Comparison of ENCODE assay signal across 19 mouse cellular contexts in the genomic region with DNA sequence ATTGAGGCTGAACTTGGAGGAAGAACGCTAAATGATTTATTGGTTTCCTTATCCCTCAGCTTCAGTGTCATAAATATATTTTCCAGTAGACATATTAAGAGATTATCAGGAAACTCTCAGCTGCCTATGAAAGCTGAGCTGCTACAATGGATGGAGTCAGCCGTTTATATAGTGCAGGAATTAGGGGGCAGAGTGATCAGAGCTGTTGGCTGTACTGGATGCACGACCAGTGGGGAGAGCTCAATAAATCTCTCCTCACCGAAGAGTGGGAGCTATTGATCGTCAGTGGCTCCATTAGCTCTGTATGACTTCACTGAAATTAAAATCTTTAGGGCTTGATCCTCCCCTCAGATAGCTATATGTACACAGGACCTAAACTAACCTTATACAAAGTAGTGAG.
DNase-seq lines count a peak whose midpoint lies in the region; ATAC-seq lines count a peak whose summit lies in the region.
"Had no signal": no experiment of that assay in that cellular context is flagged by ENCODE, and none has a peak within 500 bp of the region (broad histone marks: within the 10 kb centered on the region; RNA-seq: fewer than 3 reads in every experiment).

No protein-coding gene starts in this region.

- 83% methylated on average over 5 of the region's 5 CpGs for WGBS in forebrain, embryonic 12.5 days
- 85% methylated on average over 5 of the region's 5 CpGs for WGBS in forebrain, embryonic 14.5 days
- 73% methylated on average over 5 of the region's 5 CpGs for WGBS in midbrain, embryonic 13.5 days
- WGBS in midbrain, embryonic 14.5 days: 73% methylated on average over 5 of the region's 5 CpGs
- 45% methylated on average over 5 of the region's 5 CpGs for WGBS in neural tube, embryonic 13.5 days

- H3K4me3 ChIP-seq in forebrain, embryonic 12.5 days (replicated peaks): no peak overlapping the region
- H3K4me3 ChIP-seq in forebrain, embryonic 14.5 days (ENCODE audit: low read depth, low read length): no peak overlapping the region
- H3K4me3 ChIP-seq in midbrain, embryonic 13.5 days (replicated peaks): no peak overlapping the region
- no peak overlapping the region for H3K4me3 ChIP-seq in midbrain, embryonic 14.5 days (replicated peaks; ENCODE audit: low read depth, low read length)
- H3K4me3 ChIP-seq in neural tube, embryonic 13.5 days: no peak overlapping the region
- H3K4me3 ChIP-seq: embryonic facial prominence, embryonic 15.5 days; erythroblast, embryonic 14.5 days; forebrain, embryonic 10.5 days; heart, embryonic 12.5 days; hindbrain, embryonic 10.5 days had no signal

- H3K36me3 ChIP-seq in forebrain, embryonic 12.5 days (replicated peaks): no peaks in the 10 kb centered on the region
- H3K36me3 ChIP-seq in forebrain, embryonic 14.5 days (ENCODE audit: control insufficient read depth, insufficient read depth, low read length): no peaks in the 10 kb centered on the region
- no peaks in the 10 kb centered on the region for H3K36me3 ChIP-seq in midbrain, embryonic 13.5 days
- no peaks in the 10 kb centered on the region for H3K36me3 ChIP-seq in midbrain, embryonic 14.5 days (ENCODE audit: control insufficient read depth, insufficient read depth, low read length)
- H3K36me3 ChIP-seq in neural tube, embryonic 13.5 days: no peaks in the 10 kb centered on the region
- H3K36me3 ChIP-seq: embryonic facial prominence, embryonic 15.5 days; forebrain, embryonic 10.5 days; heart, embryonic 12.5 days; hindbrain, embryonic 10.5 days had no signal

- H3K4me2 ChIP-seq in forebrain, embryonic 12.5 days: no peak overlapping the region
- H3K4me2 ChIP-seq in forebrain, embryonic 14.5 days (ENCODE audit: low read length): no peak overlapping the region
- H3K4me2 ChIP-seq in midbrain, embryonic 13.5 days (replicated peaks): no peak overlapping the region
- H3K4me2 ChIP-seq in midbrain, embryonic 14.5 days (ENCODE audit: low read length): no peak overlapping the region
- no peak overlapping the region for H3K4me2 ChIP-seq in neural tube, embryonic 13.5 days
- H3K4me2 ChIP-seq: embryonic facial prominence, embryonic 15.5 days; heart, embryonic 12.5 days; hindbrain, embryonic 14.5 days had no signal

- no peaks in the 10 kb centered on the region for H3K27me3 ChIP-seq in forebrain, embryonic 12.5 days
- H3K27me3 ChIP-seq in forebrain, embryonic 14.5 days (replicated peaks; ENCODE audit: control insufficient read depth, insufficient read depth, low read length): no peaks in the 10 kb centered on the region
- H3K27me3 ChIP-seq in midbrain, embryonic 13.5 days: no peaks in the 10 kb centered on the region
- no peaks in the 10 kb centered on the region for H3K27me3 ChIP-seq in midbrain, embryonic 14.5 days (ENCODE audit: control insufficient read depth, insufficient read depth, low read length)
- H3K27me3 ChIP-seq in neural tube, embryonic 13.5 days: no peaks in the 10 kb centered on the region
- H3K27me3 ChIP-seq: embryonic facial prominence, embryonic 15.5 days; heart, embryonic 12.5 days had no signal

- no peak overlapping the region for H3K27ac ChIP-seq in forebrain, embryonic 12.5 days
- H3K27ac ChIP-seq in forebrain, embryonic 14.5 days (ENCODE audit: low read depth, low read length): no peak overlapping the region
- H3K27ac ChIP-seq in midbrain, embryonic 13.5 days: no peak overlapping the region
- H3K27ac ChIP-seq in midbrain, embryonic 14.5 days (replicated peaks; ENCODE audit: low read depth, low read length): no peak overlapping the region
- H3K27ac ChIP-seq in neural tube, embryonic 13.5 days (replicated peaks): no peak overlapping the region; the same call in 1 of the 2 replicates
- H3K27ac ChIP-seq: embryonic facial prominence, embryonic 15.5 days; forebrain, embryonic 10.5 days; hindbrain, embryonic 10.5 days; hindbrain, embryonic 14.5 days had no signal

- DNase-seq in forebrain, embryonic 14.5 days (ENCODE audit: low spot score): no peak
- DNase-seq in midbrain, embryonic 14.5 days: no peak
- no peak for DNase-seq in frontal cortex, adult 2 months (ENCODE audit: extremely low spot score in 1 of 2, low spot score in 1 of 2)
- no peak for DNase-seq in gastrocnemius, postnatal 14 days
- DNase-seq: adrenal gland, postnatal 10 days; cerebellum, adult 18-20 months; cerebellum, adult 9-11 months; cerebellum, postnatal 36 days; gastrocnemius, postnatal 25 days had no signal

- H3K9ac ChIP-seq in forebrain, embryonic 12.5 days: no peak overlapping the region
- no peak overlapping the region for H3K9ac ChIP-seq in forebrain, embryonic 14.5 days (ENCODE audit: low read length)
- H3K9ac ChIP-seq in midbrain, embryonic 13.5 days (replicated peaks): no peak overlapping the region
- no peak overlapping the region for H3K9ac ChIP-seq in midbrain, embryonic 14.5 days (replicated peaks; ENCODE audit: low read length)
- H3K9ac ChIP-seq in neural tube, embryonic 13.5 days: no peak overlapping the region
- H3K9ac ChIP-seq: embryonic facial prominence, embryonic 15.5 days; heart, embryonic 12.5 days; hindbrain, embryonic 14.5 days had no signal

- no peaks in the 10 kb centered on the region for H3K4me1 ChIP-seq in forebrain, embryonic 12.5 days
- H3K4me1 ChIP-seq in forebrain, embryonic 14.5 days (ENCODE audit: control insufficient read depth, insufficient read depth, low read length): no peaks in the 10 kb centered on the region
- no peaks in the 10 kb centered on the region for H3K4me1 ChIP-seq in midbrain, embryonic 13.5 days (replicated peaks)
- no peaks in the 10 kb centered on the region for H3K4me1 ChIP-seq in midbrain, embryonic 14.5 days (ENCODE audit: control insufficient read depth, insufficient read depth, low read length)
- no peaks in the 10 kb centered on the region for H3K4me1 ChIP-seq in neural tube, embryonic 13.5 days (replicated peaks)
- H3K4me1 ChIP-seq: embryonic facial prominence, embryonic 15.5 days; forebrain, embryonic 10.5 days; heart, embryonic 12.5 days; hindbrain, embryonic 10.5 days had no signal

- intact Hi-C loops in gastrocnemius, postnatal 14 days (cut with DNase I; ENCODE audit: low total_unique reads): no loop called here

- H3K9me3 ChIP-seq in forebrain, embryonic 12.5 days: no peaks in the 10 kb centered on the region
- no peaks in the 10 kb centered on the region for H3K9me3 ChIP-seq in forebrain, embryonic 14.5 days (replicated peaks; ENCODE audit: control insufficient read depth, low read length)
- no peaks in the 10 kb centered on the region for H3K9me3 ChIP-seq in midbrain, embryonic 13.5 days
- no peaks in the 10 kb centered on the region for H3K9me3 ChIP-seq in midbrain, embryonic 14.5 days (ENCODE audit: control insufficient read depth, low read length)
- no peaks in the 10 kb centered on the region for H3K9me3 ChIP-seq in neural tube, embryonic 13.5 days
- H3K9me3 ChIP-seq: embryonic facial prominence, embryonic 15.5 days; forebrain, embryonic 10.5 days; heart, embryonic 12.5 days; hindbrain, embryonic 10.5 days had no signal

- peak; percentile 49; the same call in 1 of the 2 replicates for ATAC-seq in forebrain, embryonic 12.5 days (ENCODE audit: low FRiP score)
- no peak for ATAC-seq in forebrain, embryonic 14.5 days
- peak; percentile 55; the same call in 1 of the 2 replicates for ATAC-seq in midbrain, embryonic 13.5 days
- ATAC-seq in midbrain, embryonic 14.5 days (ENCODE audit: low FRiP score, low TSS enrichment): no peak
- peak; percentile 69; the same call in 1 of the 2 replicates for ATAC-seq in neural tube, embryonic 13.5 days (ENCODE audit: low read depth)
- ATAC-seq: forebrain, embryonic 16.5 days had no signal

Comparison
In these comparisons a context has a peak if more than half of its experiments do, and no peak if none do; other contexts are left out.
1. ATAC-seq: peak in forebrain, embryonic 12.5 days (single experiment), midbrain, embryonic 13.5 days (single experiment) and neural tube, embryonic 13.5 days (single experiment); none in forebrain, embryonic 14.5 days (single experiment) and midbrain, embryonic 14.5 days (single experiment).